Mouse (Mus musculus) kidney, adult 2 months (tissue): ENCODE measurements around the gene Ell.

Source experiments
- CTCF ChIP-seq: fragments of 200-500 bp; conservative IDR thresholded peaks from 2 replicates; pipeline ENCODE4 v1.5.1; 2011; ENCODE audit warnings: low read depth, mild to moderate bottlenecking, control low read depth, low read length, moderate library complexity, mixed read lengths; ENCODE audit not compliant: insufficient read depth, insufficient read length
- POLR2A ChIP-seq: fragments of 200-500 bp; IDR thresholded peaks from one replicate; pipeline ENCODE4 v1.6.1; 2011; ENCODE audit warnings: low read depth, low read length, control low read depth

- TF ChIP-seq POLR2A: no peak
- TF ChIP-seq CTCF: peak; percentile 35; the same call in 1 of the 2 replicates
Measured at GRCm38 (mm10) chr8:70558334-70558733, 19.1 kb downstream of the Ell start.
